Mouse (Mus musculus): ENCODE data around the gene Casp9. TPM values are rescaled to one million over a fixed set of nuclear protein-coding genes. Genes with fewer than 3 reads are reported as not detected.
A peak's percentile ranks its signal among the peaks of the same experiment; 100 is the strongest.
"Not testable (repeated sequence)": the region's sequence is repeated elsewhere in the genome, so short reads cannot be mapped to it uniquely, and the experiment has no call there.

The Casp9 gene
- polyA plus RNA-seq, 1 experiment from 2014 or later, result 15.8 TPM

- ATAC-seq, result no peak
- H3K4me3 ChIP-seq (replicated peaks; ENCODE audit: low read length), result no peak overlapping the region
- WGBS, result 98% methylated on average over 8 of the region's 8 CpGs
- H3K4me1 ChIP-seq (replicated peaks; ENCODE audit: control insufficient read depth, insufficient read depth, low read length), result peaks cover 10% of the 10 kb centered on the region
- H3K27ac ChIP-seq (ENCODE audit: low read length), result no peak overlapping the region
- no peaks in the 10 kb centered on the region for H3K9me3 ChIP-seq (ENCODE audit: control insufficient read depth, low read length)
- no peak overlapping the region for H3K9ac ChIP-seq (replicated peaks; ENCODE audit: low read depth, low read length)
- no peaks in the 10 kb centered on the region for H3K27me3 ChIP-seq (replicated peaks; ENCODE audit: control insufficient read depth, insufficient read depth, low read length)
- peaks cover 27% of the 10 kb centered on the region for H3K36me3 ChIP-seq (ENCODE audit: control insufficient read depth, insufficient read depth)
- no peak overlapping the region for H3K4me2 ChIP-seq (ENCODE audit: low read length)
Observed at GRCm38 (mm10) chr4:141771823-141772222, 21.6 kb upstream of the Casp9 start.

DNA sequence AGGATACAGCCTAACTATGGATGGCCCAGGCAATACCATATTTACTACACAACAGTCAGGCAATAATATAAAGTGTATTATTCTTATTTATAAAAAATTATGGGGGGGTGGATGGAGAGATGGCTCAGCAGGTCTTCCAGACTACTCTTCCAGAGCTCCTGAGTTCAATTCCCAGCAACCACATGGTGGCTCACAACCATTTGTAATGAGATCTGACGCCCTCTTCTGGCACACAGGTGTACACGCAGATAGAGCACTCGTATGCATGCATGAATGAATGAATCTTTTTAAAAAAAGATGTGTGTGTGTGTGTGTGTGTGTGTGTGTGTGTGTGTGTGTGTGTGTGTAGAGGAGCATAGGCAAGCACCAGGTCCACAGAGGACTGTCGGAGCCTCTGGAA lies 20.4 kb upstream of the Casp9 start:
- 85% methylated on average over 4 of the region's 4 CpGs for WGBS
- H3K36me3 ChIP-seq (ENCODE audit: control insufficient read depth, insufficient read depth), result peaks cover 29% of the 10 kb centered on the region

GRCm38 (mm10) chr4:141779828-141780227 lies 13.6 kb upstream of the Casp9 start:
- no peak for ATAC-seq
- Histone ChIP-seq H3K4me2 (ENCODE audit: low read length) (no peak overlapping the region), H3K4me1 (replicated peaks; ENCODE audit: control insufficient read depth, insufficient read depth, low read length) (no peaks in the 10 kb centered on the region), H3K36me3 (ENCODE audit: control insufficient read depth, insufficient read depth) (peaks cover 51% of the 10 kb centered on the region), H3K27ac (ENCODE audit: low read length) (no peak overlapping the region), H3K4me3 (replicated peaks; ENCODE audit: low read length) (no peak overlapping the region), H3K9ac (replicated peaks; ENCODE audit: low read depth, low read length) (no peak overlapping the region), H3K9me3 (ENCODE audit: control insufficient read depth, low read length) (no peaks in the 10 kb centered on the region), H3K27me3 (replicated peaks; ENCODE audit: control insufficient read depth, insufficient read depth, low read length) (no peaks in the 10 kb centered on the region)
- 88% methylated on average over 8 of the region's 8 CpGs for WGBS

More for the DNA sequence above, 20.4 kb upstream of the Casp9 start:
- H3K27me3 ChIP-seq (replicated peaks; ENCODE audit: control insufficient read depth, insufficient read depth, low read length); H3K27ac ChIP-seq (ENCODE audit: low read length); H3K4me1 ChIP-seq (replicated peaks; ENCODE audit: control insufficient read depth, insufficient read depth, low read length); H3K9me3 ChIP-seq (ENCODE audit: control insufficient read depth, low read length); H3K4me3 ChIP-seq (replicated peaks; ENCODE audit: low read length); H3K4me2 ChIP-seq (ENCODE audit: low read length); ATAC-seq; H3K9ac ChIP-seq (replicated peaks; ENCODE audit: low read depth, low read length): not testable (repeated sequence)

- Histone ChIP-seq H3K9me3 (ENCODE audit: control insufficient read depth, low read length) (no peaks in the 10 kb centered on the region), H3K27ac (ENCODE audit: low read length) (no peak overlapping the region), H3K36me3 (ENCODE audit: control insufficient read depth, insufficient read depth) (peaks cover 43% of the 10 kb centered on the region), H3K27me3 (replicated peaks; ENCODE audit: control insufficient read depth, insufficient read depth, low read length) (no peaks in the 10 kb centered on the region), H3K4me2 (ENCODE audit: low read length) (no peak overlapping the region), H3K4me1 (replicated peaks; ENCODE audit: control insufficient read depth, insufficient read depth, low read length) (no peaks in the 10 kb centered on the region), H3K9ac (replicated peaks; ENCODE audit: low read depth, low read length) (no peak overlapping the region), H3K4me3 (replicated peaks; ENCODE audit: low read length) (no peak overlapping the region)
- WGBS, result 95% methylated on average over 8 of the region's 8 CpGs
- ATAC-seq, result no peak
Observed at GRCm38 (mm10) chr4:141781201-141781985, 12.0 kb upstream of the Casp9 start.

DNA sequence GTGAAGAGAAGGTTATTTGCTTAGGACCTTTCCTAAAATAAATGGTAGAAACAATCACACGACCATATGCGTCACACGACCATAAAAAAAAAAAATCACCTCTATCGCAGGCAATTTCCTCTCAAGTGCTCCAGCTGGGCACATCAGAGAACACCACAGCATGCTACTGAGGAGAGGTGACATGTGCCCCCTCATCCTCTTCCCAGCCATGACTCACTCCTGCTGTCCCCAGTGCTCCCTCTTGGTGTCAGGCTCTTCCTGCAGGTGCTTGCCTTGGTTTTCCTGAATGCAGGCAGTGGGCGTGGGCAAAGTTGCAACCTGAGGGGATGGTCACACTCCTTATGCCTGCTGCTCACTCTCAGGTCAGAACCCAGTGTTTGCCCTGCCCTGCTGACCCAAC lies 8.6 kb upstream of the Casp9 start:
- H3K4me1 ChIP-seq (replicated peaks; ENCODE audit: control insufficient read depth, insufficient read depth, low read length), result peaks cover 4% of the 10 kb centered on the region
- ATAC-seq, result no peak
- no peak overlapping the region for H3K9ac ChIP-seq (replicated peaks; ENCODE audit: low read depth, low read length)
- no peak overlapping the region for H3K4me2 ChIP-seq (ENCODE audit: low read length)
- H3K4me3 ChIP-seq (replicated peaks; ENCODE audit: low read length), result no peak overlapping the region
- no peaks in the 10 kb centered on the region for H3K9me3 ChIP-seq (ENCODE audit: control insufficient read depth, low read length)
- H3K36me3 ChIP-seq (ENCODE audit: control insufficient read depth, insufficient read depth), result peaks cover 38% of the 10 kb centered on the region
- H3K27ac ChIP-seq (ENCODE audit: low read length), result no peak overlapping the region
- no peaks in the 10 kb centered on the region for H3K27me3 ChIP-seq (replicated peaks; ENCODE audit: control insufficient read depth, insufficient read depth, low read length)
- 94% methylated on average over 5 of the region's 5 CpGs for WGBS

GRCm38 (mm10) chr4:141786141-141786540 lies 7.3 kb upstream of the Casp9 start:
- no peak overlapping the region for H3K9ac ChIP-seq (replicated peaks; ENCODE audit: low read depth, low read length)
- no peak overlapping the region for H3K4me3 ChIP-seq (replicated peaks; ENCODE audit: low read length)
- no peak overlapping the region for H3K27ac ChIP-seq (ENCODE audit: low read length)
- no peak for ATAC-seq
- H3K4me2 ChIP-seq (ENCODE audit: low read length), result no peak overlapping the region
- WGBS, result 95% methylated on average over 13 of the region's 13 CpGs
- H3K36me3 ChIP-seq (ENCODE audit: control insufficient read depth, insufficient read depth), result peaks cover 37% of the 10 kb centered on the region
- H3K27me3 ChIP-seq (replicated peaks; ENCODE audit: control insufficient read depth, insufficient read depth, low read length), result no peaks in the 10 kb centered on the region
- peaks cover 6% of the 10 kb centered on the region for H3K4me1 ChIP-seq (replicated peaks; ENCODE audit: control insufficient read depth, insufficient read depth, low read length)
- no peaks in the 10 kb centered on the region for H3K9me3 ChIP-seq (ENCODE audit: control insufficient read depth, low read length)

DNA sequence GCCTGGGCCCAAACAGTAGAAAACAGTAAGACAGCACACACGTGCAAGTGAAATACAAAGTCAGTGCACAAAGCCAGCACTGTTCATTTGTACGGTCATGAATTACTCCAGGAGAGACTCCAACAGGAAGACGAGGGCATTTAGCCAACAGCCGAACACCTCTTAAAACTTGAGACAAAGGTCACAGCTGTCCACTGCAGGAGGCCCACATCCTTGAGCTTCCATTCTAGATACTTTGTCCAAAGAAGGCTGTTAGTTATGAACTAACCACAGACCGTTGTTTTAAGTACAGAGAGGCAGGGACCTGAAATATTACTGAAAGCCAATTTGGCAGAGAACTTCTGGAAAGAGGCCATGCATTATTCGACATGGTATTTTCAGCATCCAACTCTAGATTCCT lies 6.4 kb upstream of the Casp9 start:
- H3K36me3 ChIP-seq (ENCODE audit: control insufficient read depth, insufficient read depth), result peaks cover 31% of the 10 kb centered on the region
- no peak overlapping the region for H3K9ac ChIP-seq (replicated peaks; ENCODE audit: low read depth, low read length)

GRCm38 (mm10) chr4:141787462-141787861 lies 6.0 kb upstream of the Casp9 start:
- peaks cover 28% of the 10 kb centered on the region for H3K36me3 ChIP-seq (ENCODE audit: control insufficient read depth, insufficient read depth)
- H3K9me3 ChIP-seq (ENCODE audit: control insufficient read depth, low read length), result no peaks in the 10 kb centered on the region
- 93% methylated on average over 7 of the region's 7 CpGs for WGBS
- H3K4me3 ChIP-seq (replicated peaks; ENCODE audit: low read length), result no peak overlapping the region
- H3K4me1 ChIP-seq (replicated peaks; ENCODE audit: control insufficient read depth, insufficient read depth, low read length), result peaks cover 6% of the 10 kb centered on the region
- no peaks in the 10 kb centered on the region for H3K27me3 ChIP-seq (replicated peaks; ENCODE audit: control insufficient read depth, insufficient read depth, low read length)
- H3K4me2 ChIP-seq (ENCODE audit: low read length), result no peak overlapping the region
- no peak overlapping the region for H3K27ac ChIP-seq (ENCODE audit: low read length)
- H3K9ac ChIP-seq (replicated peaks; ENCODE audit: low read depth, low read length), result no peak overlapping the region
- ATAC-seq, result no peak

More for the DNA sequence above, 6.4 kb upstream of the Casp9 start:
- H3K9me3 ChIP-seq (ENCODE audit: control insufficient read depth, low read length), result no peaks in the 10 kb centered on the region
- H3K4me2 ChIP-seq (ENCODE audit: low read length), result no peak overlapping the region
- H3K27me3 ChIP-seq (replicated peaks; ENCODE audit: control insufficient read depth, insufficient read depth, low read length), result no peaks in the 10 kb centered on the region
- ATAC-seq, result no peak
- no peak overlapping the region for H3K27ac ChIP-seq (ENCODE audit: low read length)
- no peak overlapping the region for H3K4me3 ChIP-seq (replicated peaks; ENCODE audit: low read length)
- H3K4me1 ChIP-seq (replicated peaks; ENCODE audit: control insufficient read depth, insufficient read depth, low read length), result peaks cover 6% of the 10 kb centered on the region
- 66% methylated on average over 6 of the region's 6 CpGs for WGBS

DNA sequence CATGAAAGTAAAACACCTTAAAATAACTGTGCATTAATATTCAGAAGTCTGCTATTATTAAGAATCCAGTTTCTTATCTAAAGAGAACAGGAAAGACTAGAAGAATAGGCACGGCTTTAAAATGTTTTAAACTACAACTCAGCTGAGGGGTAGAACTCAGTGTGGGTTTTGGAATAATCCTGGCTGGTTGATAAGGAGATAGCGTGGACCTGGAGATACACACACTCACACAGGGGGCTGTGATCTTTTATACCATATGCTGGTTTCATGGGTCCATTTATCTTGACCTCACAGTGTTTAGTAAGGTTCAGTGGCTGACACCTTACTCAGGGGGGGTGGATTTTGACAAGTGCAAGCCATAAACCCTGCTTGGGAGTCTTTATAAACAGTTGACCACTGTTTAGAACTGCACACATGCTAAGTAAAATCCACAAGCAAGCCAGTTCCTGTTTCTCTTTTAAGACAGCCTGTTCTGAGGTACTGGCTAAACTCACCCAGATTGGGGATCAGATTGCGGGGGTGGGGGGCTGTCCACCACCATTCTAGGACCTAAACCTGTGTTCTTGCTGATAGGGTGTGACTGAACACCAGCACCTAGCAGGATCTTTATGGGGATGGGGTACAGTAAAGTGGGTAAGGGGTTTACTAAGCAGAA lies 3.7 kb upstream of the Casp9 start:
- no peaks in the 10 kb centered on the region for H3K27me3 ChIP-seq (replicated peaks; ENCODE audit: control insufficient read depth, insufficient read depth, low read length)
- H3K27ac ChIP-seq (ENCODE audit: low read length), result no peak overlapping the region
- 56% methylated on average over 3 of the region's 3 CpGs for WGBS

More for the DNA sequence above, 3.7 kb upstream of the Casp9 start:
- peak overlapping the region; percentile 74 for H3K4me3 ChIP-seq (replicated peaks; ENCODE audit: low read length)
- peak overlapping the region; percentile 75 for H3K4me2 ChIP-seq (ENCODE audit: low read length)
- ATAC-seq, result no peak
- H3K9me3 ChIP-seq (ENCODE audit: control insufficient read depth, low read length), result no peaks in the 10 kb centered on the region
- peak overlapping the region; percentile 85 for H3K9ac ChIP-seq (replicated peaks; ENCODE audit: low read depth, low read length)
- H3K4me1 ChIP-seq (replicated peaks; ENCODE audit: control insufficient read depth, insufficient read depth, low read length), result peaks cover 6% of the 10 kb centered on the region
- H3K36me3 ChIP-seq (ENCODE audit: control insufficient read depth, insufficient read depth), result peaks cover 10% of the 10 kb centered on the region; the same call in 1 of the 2 replicates

Data from forebrain, embryonic 16.5 days (tissue).